Mouse (Mus musculus) limb, embryonic 14.5 days (tissue): Measurements from ENCODE around the gene Atp6v0e. TPM values are rescaled to one million over a fixed set of nuclear protein-coding genes. Genes with fewer than 3 reads are reported as not detected.
A peak's percentile ranks its signal among the peaks of the same experiment; 100 is the strongest.

Experiments
- ATAC-seq: fragments of 200-750 bp; cut with Nextera tagmentation; 2 replicates; pipeline ENCODE4 v1.8.0; 2017; ENCODE audit warnings: low read depth, moderate number of reproducible peaks, moderate TSS enrichment; ENCODE audit not compliant: low FRiP score
- DNase-seq: peaks from one replicate; pipeline ENCODE4 v3.0.0-alpha.2; 2015; ENCODE audit warnings: low spot score
- H3K27ac ChIP-seq: fragments of 300-500 bp; sonication (generic); replicated peaks from 2 replicates; pipeline ENCODE4 v1.5.1; 2014; ENCODE audit warnings: low read depth, mild to moderate bottlenecking, low read length, moderate library complexity, mixed read lengths
- H3K27me3 ChIP-seq: fragments of 300-500 bp; sonication (generic); 2 replicates; pipeline ENCODE4 v1.6.1; 2014; ENCODE audit warnings: low read length, mixed read lengths; ENCODE audit not compliant: control insufficient read depth, insufficient read depth
- H3K36me3 ChIP-seq: fragments of 300-500 bp; sonication (generic); 2 replicates; pipeline ENCODE4 v1.6.1; 2014; ENCODE audit warnings: mild to moderate bottlenecking, low read length, moderate library complexity, mixed read lengths; ENCODE audit not compliant: control insufficient read depth, insufficient read depth
- H3K4me1 ChIP-seq: fragments of 300-500 bp; sonication (generic); 2 replicates; pipeline ENCODE4 v1.6.1; 2014; ENCODE audit warnings: antibody characterized with exemption, low read length, mixed read lengths; ENCODE audit not compliant: control insufficient read depth, insufficient read depth
- H3K4me2 ChIP-seq: fragments of 300-500 bp; sonication (generic); replicated peaks from 2 replicates; pipeline ENCODE4 v1.6.1; 2014; ENCODE audit warnings: low read depth, mild to moderate bottlenecking, low read length, moderate library complexity; ENCODE audit not compliant: severe bottlenecking
- H3K4me3 ChIP-seq: fragments of 300-500 bp; sonication (generic); replicated peaks from 2 replicates; pipeline ENCODE4 v1.5.1; 2014; ENCODE audit warnings: low read length
- H3K9ac ChIP-seq: fragments of 300-500 bp; sonication (generic); 2 replicates; pipeline ENCODE4 v1.6.1; 2014; ENCODE audit warnings: mild to moderate bottlenecking, low read depth, low read length, moderate library complexity; ENCODE audit not compliant: severe bottlenecking
- H3K9me3 ChIP-seq: fragments of 300-500 bp; sonication (generic); 2 replicates; pipeline ENCODE4 v1.6.1; 2016; ENCODE audit warnings: low read length; ENCODE audit not compliant: control insufficient read depth
- POLR2A ChIP-seq: fragments of 200-500 bp; IDR thresholded peaks from 2 replicates; pipeline ENCODE4 v1.8.0; 2012; ENCODE audit warnings: inconsistent platforms, mild to moderate bottlenecking, moderate library complexity, borderline replicate concordance; ENCODE audit not compliant: insufficient read depth, insufficient read length; ENCODE audit errors: extremely low read depth
- WGBS: fragments of 180-500 bp; shearing (Covaris S2); extraction: QIAGEN DNeasy Blood & Tissue Kit; methylation state at CpG from one replicate; pipeline ENCODE4 v1.1.7; 2014; 5-methylcytosine and 5-hydroxymethylcytosine counted together
- polyA plus RNA-seq, 2 experiments: library from polyadenylated mRNA; depleted of rRNA in 1 of 2; stranded (reverse) in 1 of 2; unstranded in 1 of 2; fragments of >200 nt; fragmentation: Nextera tagmentation in 1 of 2; extraction: Ambion mirVana in 1 of 2; gene quantifications; 2 replicates each; pipeline versions ENCODE4 v1.2.1 to v1.2.3; 2012 to 2014

Atp6v0e gene
- polyA plus RNA-seq, 2 experiments: 167 to 228 TPM

DNA sequence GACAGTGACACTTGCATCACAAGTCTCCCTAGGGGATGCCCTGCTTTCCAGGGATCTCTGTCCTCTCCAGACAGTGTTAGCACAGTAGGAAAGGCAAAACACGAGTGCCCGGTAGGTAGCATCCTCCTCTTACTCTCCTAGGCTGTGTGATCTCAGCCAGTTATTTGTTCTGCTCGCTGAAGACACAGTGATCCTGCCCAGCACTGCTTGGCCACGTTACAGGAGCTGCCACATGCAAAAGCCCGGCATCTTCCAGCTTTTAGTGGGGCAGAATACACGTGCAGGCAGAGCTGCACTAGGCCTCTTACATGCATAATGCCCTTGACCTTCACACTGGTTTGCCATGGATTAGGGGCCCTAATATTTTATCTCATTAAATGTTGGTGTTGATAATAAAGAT, 43.5 kb upstream of the Atp6v0e start:
- TF ChIP-seq POLR2A: no peak
- Histone ChIP-seq H3K4me2 (no peak overlapping the region), H3K36me3 (peaks cover 54% of the 10 kb centered on the region), H3K4me3 (no peak overlapping the region), H3K9ac (no peak overlapping the region), H3K4me1 (peaks cover 2% of the 10 kb centered on the region; the same call in 1 of the 2 replicates), H3K9me3 (no peaks in the 10 kb centered on the region), H3K27ac (no peak overlapping the region), H3K27me3 (no peaks in the 10 kb centered on the region)
- ATAC-seq: no peak
- DNase-seq: no peak
- WGBS: 88% methylated on average over 6 of the region's 6 CpGs

DNA sequence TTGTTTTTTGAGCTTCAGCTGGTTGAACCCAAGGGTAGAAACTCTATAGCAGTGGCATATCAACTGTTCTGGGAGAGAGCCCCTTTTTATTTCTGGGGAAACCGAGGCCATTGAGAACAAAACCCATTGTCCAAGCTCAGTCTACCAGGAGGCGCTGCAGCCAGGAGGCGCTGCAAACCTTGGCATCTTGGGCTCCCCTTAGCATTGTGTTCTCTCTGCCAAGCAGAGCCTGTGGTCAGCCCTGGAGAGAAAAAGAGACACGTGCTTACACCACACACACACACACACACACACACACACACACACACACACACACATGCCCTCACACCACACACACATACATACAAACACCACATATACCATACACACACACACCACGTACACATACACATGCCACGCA, 42.7 kb upstream of the Atp6v0e start:
- WGBS: 95% methylated on average over 6 of the region's 6 CpGs
- Histone ChIP-seq H3K4me1 (peaks cover 2% of the 10 kb centered on the region; the same call in 1 of the 2 replicates), H3K4me2 (no peak overlapping the region), H3K36me3 (peaks cover 56% of the 10 kb centered on the region), H3K27ac (no peak overlapping the region), H3K9me3 (no peaks in the 10 kb centered on the region), H3K27me3 (no peaks in the 10 kb centered on the region), H3K9ac (no peak overlapping the region), H3K4me3 (no peak overlapping the region)
- ATAC-seq (no peak), DNase-seq (no peak)
- no peak for TF ChIP-seq POLR2A

DNA sequence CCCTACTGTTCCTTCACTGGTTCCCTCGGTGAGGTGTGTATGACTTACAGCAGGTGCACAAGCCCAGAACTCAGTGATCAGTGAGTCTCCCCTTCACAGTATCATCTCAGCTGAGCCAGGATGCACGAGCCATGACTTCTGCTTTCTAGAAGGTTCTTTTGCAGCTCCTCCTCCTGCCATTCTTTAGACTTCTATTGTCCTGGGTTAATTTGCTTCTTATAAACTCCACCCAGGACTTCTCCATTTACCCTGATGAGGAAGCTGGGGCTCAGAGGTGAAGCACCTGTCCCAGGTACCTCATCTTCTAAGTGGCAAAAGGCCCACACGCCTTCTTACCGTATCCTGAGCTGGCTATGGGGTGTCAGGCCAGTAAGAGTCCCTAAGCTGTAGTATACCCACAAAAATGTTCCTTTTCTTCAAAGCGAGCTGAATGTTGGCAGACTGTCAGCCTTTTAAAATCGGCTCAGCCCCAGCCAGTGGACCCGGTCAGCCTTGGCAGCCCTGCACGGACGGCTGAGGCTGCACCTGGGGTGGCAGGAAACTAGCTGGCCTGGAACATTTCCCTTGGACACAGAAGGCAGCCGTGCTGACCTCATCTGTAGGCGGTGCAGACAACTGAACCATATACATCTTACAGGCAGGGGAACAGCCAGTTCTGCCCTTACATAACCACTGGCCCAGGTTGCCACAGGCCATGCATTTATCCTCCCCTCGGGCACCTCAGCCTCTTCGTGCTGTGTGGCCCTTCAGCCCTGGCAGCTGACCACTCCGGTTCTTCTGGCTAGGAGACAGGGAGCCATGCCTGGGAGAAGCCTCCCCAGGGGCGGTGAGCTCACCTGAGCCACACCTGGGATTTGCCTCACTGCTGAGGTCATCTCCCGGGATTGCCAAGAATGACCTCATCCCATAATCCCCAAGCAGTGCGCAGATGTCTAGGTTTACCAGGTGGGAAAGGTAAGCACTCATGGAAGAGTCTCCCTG, 42.0 kb upstream of the Atp6v0e start:
- H3K4me2 ChIP-seq: no peak overlapping the region
- H3K4me1 ChIP-seq: peaks cover 2% of the 10 kb centered on the region; the same call in 1 of the 2 replicates
- no peaks in the 10 kb centered on the region for H3K27me3 ChIP-seq
- H3K4me3 ChIP-seq: no peak overlapping the region
- peaks cover 58% of the 10 kb centered on the region for H3K36me3 ChIP-seq
- H3K9me3 ChIP-seq: no peaks in the 10 kb centered on the region
- DNase-seq (peak; percentile 65), ATAC-seq (peak; percentile 45)
- 67% methylated on average over 17 of the region's 17 CpGs for WGBS
- H3K27ac ChIP-seq: peak overlapping the region; percentile 63
- TF ChIP-seq POLR2A: no peak
- no peak overlapping the region for H3K9ac ChIP-seq

DNA sequence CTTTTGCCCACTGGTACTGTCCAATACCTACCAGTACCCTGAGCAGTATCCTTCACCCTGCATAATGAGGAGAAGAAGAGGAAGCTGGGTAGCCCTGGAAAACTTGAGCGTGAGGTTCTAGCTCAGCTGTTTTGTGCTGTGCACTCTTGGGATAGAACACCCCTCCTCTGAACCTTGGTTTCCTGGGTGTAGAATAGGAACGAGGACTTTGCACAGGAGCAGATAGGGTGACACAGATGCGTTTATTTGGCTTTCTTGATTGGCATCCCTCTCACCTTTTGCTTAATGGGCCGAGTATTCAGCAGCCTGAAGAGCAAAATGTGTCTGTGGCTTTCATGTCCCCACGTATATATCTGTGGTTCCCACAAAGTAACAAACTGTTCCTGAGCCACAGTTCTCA, 41.1 kb upstream of the Atp6v0e start:
- TF ChIP-seq POLR2A: no peak
- no peak overlapping the region for H3K4me3 ChIP-seq
- no peaks in the 10 kb centered on the region for H3K27me3 ChIP-seq
- H3K9me3 ChIP-seq: no peaks in the 10 kb centered on the region
- ATAC-seq (no peak), DNase-seq (no peak)
- no peak overlapping the region for H3K27ac ChIP-seq
- WGBS: 89% methylated on average over 5 of the region's 5 CpGs
- H3K4me1 ChIP-seq: peaks cover 2% of the 10 kb centered on the region; the same call in 1 of the 2 replicates
- no peak overlapping the region for H3K4me2 ChIP-seq
- no peak overlapping the region for H3K9ac ChIP-seq
- peaks cover 57% of the 10 kb centered on the region for H3K36me3 ChIP-seq

DNA sequence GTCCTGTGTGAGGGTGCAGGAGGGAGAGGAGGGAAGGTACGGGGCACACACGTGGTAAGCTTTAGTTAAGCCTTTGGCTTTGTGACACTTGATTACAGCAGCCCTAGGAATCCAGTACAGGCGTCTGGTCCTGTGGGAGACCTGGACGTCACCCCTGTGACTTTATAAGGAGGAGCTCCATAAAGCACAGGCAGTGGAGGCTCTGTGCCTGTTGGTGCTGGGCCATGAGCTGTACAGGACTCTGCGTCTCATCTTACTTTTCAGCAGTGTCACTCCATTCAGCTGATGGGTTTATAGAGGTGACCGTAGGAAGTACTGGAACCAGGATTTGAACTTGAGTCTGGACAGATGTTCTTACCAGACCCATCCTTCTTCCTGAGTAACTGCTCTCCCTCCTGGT, 39.0 kb upstream of the Atp6v0e start:
- TF ChIP-seq POLR2A: no peak
- H3K27me3 ChIP-seq: no peaks in the 10 kb centered on the region
- peaks cover 2% of the 10 kb centered on the region; the same call in 1 of the 2 replicates for H3K4me1 ChIP-seq
- no peak overlapping the region for H3K4me3 ChIP-seq
- H3K9me3 ChIP-seq: no peaks in the 10 kb centered on the region
- no peak overlapping the region for H3K27ac ChIP-seq
- H3K4me2 ChIP-seq: no peak overlapping the region
- H3K9ac ChIP-seq: no peak overlapping the region
- WGBS: 85% methylated on average over 5 of the region's 6 CpGs
- ATAC-seq: no peak
- DNase-seq: no peak
- H3K36me3 ChIP-seq: peaks cover 72% of the 10 kb centered on the region
